Mouse (Mus musculus): ENCODE data around the gene Clptm1.
"Not testable (repeated sequence)": the region's sequence is repeated elsewhere in the genome, so short reads cannot be mapped to it uniquely, and the experiment has no call there.

The Clptm1 gene

DNA sequence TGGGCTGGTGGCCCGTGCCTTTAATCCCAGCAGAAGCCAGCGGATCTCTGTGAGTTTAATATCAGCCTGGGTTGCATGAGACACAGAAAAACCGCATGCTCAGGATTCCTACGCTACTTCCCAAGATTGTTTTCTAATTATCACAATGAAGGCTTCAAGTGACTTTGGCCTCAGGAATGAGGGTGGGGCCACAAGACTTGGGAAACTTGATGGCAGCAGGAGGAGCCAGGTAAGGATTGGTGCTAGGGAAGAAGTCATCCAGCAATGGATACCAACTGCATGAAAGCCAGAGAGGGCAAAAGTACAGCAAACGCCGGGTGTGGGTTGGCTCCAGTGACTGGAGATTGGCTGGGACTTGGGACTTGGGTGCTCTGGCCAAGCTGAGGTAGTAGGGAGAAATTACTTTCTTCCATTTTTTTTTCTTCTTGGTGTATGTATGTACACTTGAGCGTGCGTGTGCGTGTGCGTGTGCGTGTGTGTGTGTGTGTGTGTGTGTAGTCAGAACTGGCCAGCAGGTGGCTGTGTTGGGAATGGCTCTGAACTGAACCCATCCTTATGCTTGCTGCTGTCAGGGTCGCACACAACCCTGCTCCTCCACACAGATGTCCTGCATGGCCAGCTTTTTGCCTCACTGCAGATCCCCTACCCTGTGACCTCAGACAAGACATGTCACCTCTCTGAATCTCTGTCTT, 55.0 kb downstream of the Clptm1 start:
- no peak for DNase-seq (ENCODE audit: low spot score in 2 of 2)

DNA sequence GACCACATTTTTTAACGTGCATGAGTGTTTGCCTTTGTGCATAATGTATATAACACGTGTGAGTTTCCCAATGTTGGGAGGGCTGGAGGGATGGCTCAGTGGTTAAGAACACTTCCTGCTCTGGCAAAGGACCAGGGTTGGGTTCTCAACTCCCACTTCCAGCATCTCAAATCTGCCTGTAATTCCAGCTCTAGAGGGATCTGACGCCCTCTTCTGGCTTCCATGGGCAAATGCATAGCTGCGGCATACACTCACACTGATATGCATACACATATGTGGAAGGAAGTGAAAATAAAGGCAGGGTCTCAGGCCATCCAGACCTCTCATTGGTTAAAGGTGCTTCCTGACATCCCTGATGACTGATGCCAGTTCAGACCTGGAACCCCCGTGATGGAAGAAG, 57.5 kb downstream of the Clptm1 start:
- DNase-seq (ENCODE audit: low spot score in 2 of 2), result no peak

DNA sequence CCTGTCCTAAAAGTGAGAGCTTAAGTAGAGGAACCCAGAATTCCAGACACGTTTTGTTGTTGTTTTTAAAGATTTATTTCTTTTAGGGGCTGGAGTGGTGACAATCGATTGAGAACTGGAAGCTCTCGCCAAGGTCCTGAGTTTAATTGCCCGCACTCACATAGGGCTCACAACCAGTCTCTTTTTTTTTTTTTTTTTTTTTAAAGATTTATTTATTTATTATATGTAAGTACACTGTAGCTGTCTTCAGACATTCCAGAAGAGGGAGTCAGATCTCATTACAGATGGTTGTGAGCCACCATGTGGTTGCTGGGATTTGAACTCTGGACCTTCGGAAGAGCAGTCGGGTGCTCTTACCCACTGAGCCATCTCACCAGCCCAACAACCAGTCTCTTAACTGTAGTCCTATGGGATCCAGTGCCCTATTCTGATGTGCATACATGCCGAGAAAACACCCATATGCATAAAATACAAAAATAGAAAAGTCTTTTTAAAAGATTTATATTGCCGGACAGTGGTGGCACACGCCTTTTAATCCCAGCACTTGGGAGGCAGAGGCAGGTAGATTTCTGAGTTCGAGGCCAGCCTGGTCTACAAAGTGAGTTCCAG, 60.1 kb downstream of the Clptm1 start:
- DNase-seq (ENCODE audit: low spot score in 2 of 2), result not testable (repeated sequence)

DNA sequence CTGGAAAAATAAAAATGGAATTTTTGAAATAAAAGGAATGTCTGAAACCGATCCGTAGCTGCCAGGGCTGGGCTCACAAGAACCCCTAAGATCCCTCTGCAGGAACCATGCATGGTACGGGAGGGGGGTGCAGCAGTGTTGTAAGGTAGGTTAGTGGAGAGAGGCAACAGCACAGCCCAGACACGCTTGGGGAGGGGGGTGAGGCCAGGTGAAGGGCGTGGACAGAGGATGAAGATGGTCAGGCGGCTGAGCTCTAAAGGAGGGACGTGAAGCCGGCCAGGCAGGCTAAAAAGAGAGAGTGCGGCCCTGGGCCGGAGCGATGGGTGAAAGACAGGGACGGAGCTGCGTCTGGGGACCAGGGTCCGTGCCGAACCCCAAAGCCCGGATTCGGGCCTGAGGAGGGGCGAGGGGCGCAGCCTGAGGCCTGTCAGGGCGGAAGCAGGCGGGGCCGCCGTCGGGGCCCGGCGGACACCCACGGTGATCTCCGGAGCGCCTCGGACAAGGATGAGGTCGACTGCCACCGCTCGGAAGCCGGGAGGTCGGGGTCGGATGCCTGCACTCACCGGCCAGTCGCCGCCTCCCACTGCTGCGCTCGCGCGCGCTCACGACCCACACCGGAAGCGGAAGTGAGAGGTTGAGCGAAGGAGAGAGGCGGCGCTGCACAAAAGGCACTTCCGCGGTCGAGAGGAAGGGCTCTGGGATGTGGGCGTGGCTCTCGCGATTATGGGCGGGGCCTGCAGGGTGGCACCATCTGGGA, 60.8 kb downstream of the Clptm1 start, which contains the start of gene Clasrp:
TSS of gene Clasrp (minus strand) at position 638 of the 757 bp plus-strand sequence.
- DNase-seq (ENCODE audit: low spot score in 2 of 2), result peak; percentile 96

DNA sequence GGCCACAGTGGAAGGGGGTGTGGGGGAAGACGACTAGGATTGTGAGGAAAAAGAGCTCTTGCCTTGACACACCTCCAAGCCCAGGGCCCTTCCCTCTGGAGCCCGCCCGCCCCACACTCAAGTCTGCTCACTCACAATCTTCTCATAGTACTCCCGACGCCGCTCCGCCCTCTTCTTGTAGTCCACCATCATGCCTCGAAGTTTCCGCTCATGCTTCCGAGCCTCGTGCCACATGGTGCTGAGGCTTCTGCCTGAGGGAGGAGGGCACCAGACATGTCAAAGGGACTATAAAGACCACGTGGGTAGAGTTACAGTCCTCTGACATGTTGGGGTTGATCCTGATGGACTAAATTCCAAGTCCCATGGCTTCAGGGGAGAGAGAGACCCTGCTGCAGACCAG, 61.8 kb downstream of the Clptm1 start:
- DNase-seq (ENCODE audit: low spot score in 2 of 2), result no peak

DNA sequence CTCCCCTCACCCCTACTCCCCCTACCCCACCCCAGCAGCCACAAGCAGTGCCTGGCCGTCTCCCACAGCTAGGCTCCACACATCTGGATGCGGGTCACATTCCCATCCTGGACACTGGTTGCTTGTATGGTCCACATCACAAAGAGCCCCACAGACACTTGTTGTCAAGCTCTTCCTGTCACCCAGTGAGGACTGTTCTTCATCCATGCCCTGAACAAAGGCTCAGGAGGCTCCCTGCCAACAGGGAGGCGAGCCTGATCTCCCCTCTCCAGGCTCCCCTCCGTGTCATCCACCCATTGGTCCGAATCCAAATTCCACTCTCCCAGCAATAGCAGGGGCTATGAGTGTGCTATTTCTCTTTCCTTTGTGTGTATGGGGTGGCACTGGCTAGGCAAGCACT, 64.3 kb downstream of the Clptm1 start:
- DNase-seq (ENCODE audit: low spot score in 2 of 2), result peak; percentile 66 to 73

DNA sequence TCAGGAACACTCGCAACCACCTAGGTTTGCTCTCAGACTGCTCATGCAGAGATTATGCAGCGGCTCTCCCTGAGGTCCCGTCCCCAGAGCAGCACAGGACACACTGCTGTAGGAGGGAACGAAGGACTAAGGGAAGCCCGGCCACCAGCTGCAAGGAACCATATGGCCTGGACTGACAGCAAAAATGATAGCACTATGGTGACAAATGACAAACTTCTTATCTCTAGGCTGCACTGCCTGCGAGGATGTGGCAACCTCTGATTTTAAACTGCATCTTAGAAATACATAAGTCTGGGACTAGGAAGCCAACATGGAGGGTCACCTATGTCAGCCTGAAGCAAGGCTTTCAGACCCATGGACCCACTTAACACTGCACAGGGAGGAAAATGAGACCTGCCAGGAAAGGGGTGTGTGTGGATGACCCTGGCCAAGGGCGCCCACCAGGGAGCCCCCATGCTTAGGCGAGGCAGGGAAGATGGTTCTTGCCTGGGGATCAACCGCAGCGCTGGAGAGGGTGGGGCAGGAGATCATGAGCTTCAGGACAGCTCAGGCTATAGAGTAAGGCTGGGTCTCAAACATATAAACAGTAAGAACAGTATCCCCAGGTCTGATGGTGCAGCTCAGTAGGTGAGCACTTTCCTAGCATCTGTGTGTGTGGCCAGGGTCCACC, 71.6 kb downstream of the Clptm1 start:
- no peak for DNase-seq (ENCODE audit: low spot score in 2 of 2)

DNA sequence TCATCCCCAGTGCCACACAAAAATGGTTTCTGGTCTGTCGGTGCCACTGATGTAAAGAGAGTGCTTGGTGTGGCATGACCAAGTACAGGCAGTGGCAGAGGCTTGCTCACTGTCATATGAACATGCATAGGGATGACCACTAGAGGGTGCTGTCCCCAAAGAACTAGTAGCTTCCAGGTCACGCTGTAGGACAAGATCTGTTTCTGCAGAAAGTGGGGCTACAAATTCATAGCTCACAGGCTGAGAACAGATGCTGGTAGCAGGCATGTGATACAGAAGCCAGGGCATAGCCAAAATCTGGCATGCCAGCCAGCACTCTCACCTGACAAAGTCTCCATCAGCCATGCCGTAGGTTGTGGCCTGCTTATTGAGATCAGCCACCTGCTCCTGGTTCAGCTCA, 74.9 kb downstream of the Clptm1 start:
- DNase-seq (ENCODE audit: low spot score in 2 of 2), result peak; percentile 78 to 83

DNA sequence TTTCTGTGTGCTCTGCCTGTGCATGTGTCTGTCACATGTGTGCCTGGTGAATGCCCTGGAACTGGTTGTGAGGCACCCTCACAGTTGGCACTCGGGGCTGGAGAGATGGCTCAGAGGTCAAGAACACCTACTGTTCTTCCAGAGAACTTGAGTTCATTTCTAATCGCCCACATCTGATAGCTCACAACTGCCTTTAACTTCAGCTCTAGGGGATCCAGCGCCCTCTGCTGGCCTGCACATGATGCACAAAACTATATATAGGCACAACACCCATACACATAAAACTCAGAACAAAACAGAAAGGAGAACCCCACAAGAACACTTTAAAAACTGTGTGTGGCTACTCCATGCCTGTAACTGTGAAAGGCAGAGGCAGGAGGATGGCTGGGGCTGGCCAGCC, 75.6 kb downstream of the Clptm1 start:
- DNase-seq (ENCODE audit: low spot score in 2 of 2), result peak; percentile 62 to 71

DNA sequence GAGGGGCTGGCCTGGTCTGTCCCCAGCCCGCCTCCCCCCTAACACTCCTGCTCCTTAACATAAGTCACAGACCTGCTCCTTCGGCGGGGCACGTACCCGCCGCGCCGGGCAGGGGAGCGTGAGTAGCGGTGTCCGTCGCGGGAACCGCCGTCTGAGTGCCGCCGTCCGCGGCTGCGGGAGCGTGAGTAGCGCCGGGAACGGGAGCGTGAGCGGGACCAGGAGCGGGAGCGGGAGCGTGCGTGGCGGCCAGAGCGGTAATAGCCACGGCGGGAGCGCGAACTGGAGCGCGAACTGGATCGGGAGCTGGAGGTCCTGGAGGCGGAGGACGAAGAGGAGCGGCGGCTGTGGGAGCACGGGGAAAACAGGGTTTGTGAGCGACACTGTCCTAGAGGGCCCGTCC, 78.6 kb downstream of the Clptm1 start:
- DNase-seq (ENCODE audit: low spot score in 2 of 2), result no peak
